Mouse (Mus musculus) cerebellum, adult 2 months (tissue): ENCODE data around the gene Nell2.

Experiments
- CTCF ChIP-seq: fragments of 200-500 bp; IDR thresholded peaks from 2 replicates; pipeline ENCODE4 v1.5.1; 2011; ENCODE audit warnings: low read depth, mild to moderate bottlenecking, control low read depth, low read length, moderate library complexity, borderline replicate concordance; ENCODE audit not compliant: insufficient read depth
- POLR2A ChIP-seq: fragments of 200-500 bp; IDR thresholded peaks from 2 replicates; pipeline ENCODE4 v1.6.1; 2011; ENCODE audit warnings: low read length, control low read depth, borderline replicate concordance; ENCODE audit not compliant: insufficient read depth

DNA sequence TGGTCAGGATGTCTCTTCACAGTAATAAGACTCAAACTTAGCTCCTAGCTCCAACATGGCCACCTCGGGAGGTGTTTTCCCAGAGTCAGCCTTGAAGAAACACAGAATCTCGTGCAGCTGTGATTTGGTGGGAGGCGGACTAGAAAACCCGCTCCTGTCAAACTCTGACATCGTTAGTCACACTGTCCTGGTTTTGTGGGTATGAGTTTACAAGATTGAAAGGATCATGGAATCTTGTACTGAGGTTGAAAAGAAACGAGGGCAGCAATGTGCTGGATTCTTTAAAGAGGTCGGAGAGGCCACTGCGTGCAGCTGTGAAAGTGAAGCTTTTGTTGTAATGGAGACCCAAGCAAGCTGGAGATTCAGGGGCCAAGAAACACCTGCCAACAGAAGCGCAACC, 46.4 kb downstream of the Nell2 start:
- TF ChIP-seq CTCF (no peak), POLR2A (no peak)
